Mouse (Mus musculus): ENCODE measurements around the gene Wdr38. TPM values are rescaled to one million over a fixed set of nuclear protein-coding genes. Genes with fewer than 3 reads are reported as not detected.

The Wdr38 gene
- polyA plus RNA-seq, 1 experiment from 2014 or later, result 1.8 TPM

DNA sequence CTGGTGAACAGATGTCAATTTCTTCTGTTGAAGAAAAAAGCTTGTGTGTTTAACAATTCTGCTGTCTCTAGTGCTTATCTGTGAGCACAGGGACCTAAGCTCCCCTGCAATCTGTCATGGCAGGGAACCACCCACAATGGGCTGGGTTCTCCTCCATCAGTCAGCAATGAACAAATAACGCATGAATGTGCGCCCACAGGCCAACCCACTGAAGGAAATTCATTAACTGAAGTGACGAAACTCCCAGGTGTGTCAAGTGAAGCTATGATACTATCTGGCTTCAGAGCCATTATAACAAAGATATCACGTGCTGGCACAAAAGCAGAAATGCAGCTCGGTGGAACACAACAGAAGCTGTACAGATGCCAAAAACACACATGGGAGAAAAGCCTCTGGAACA is 27.2 kb upstream of the Wdr38 start:
- Histone ChIP-seq H3K36me3 (ENCODE audit: control insufficient read depth, insufficient read depth, low read length) (no peaks in the 10 kb centered on the region), H3K4me2 (ENCODE audit: low read length) (no peak overlapping the region), H3K4me3 (ENCODE audit: low read depth, low read length) (no peak overlapping the region), H3K27ac (ENCODE audit: low read length) (no peak overlapping the region), H3K9me3 (replicated peaks; ENCODE audit: control insufficient read depth, low read length, poor library complexity, severe bottlenecking) (no peaks in the 10 kb centered on the region), H3K27me3 (ENCODE audit: control insufficient read depth, insufficient read depth, low read depth, low read length) (no peaks in the 10 kb centered on the region), H3K4me1 (ENCODE audit: control insufficient read depth, insufficient read depth, low read length) (no peaks in the 10 kb centered on the region), H3K9ac (ENCODE audit: low read depth, low read length) (no peak overlapping the region)
- 83% methylated on average over 5 of the region's 5 CpGs for WGBS
- ATAC-seq, result no peak

DNA sequence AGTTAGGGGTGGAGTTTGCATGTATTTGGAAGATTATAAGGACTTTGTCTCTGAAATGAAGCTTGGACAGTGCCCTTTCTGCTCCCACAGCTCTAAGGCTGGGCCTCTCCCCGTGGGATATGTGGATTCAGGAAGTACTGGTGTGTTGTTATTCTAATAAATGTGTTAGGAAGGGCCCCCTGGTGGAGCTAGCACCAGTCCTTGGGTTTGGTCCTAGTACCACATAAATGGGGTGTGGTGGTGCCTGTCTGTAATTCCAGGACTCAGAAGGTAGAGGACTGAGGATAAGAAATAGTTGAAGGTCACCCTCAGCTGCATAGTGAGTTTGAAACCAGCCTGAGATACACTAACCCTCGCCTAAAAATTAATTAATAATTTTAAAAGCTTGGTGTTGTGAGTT is 24.1 kb upstream of the Wdr38 start:
- Histone ChIP-seq H3K4me3 (ENCODE audit: low read depth, low read length) (no peak overlapping the region), H3K4me1 (ENCODE audit: control insufficient read depth, insufficient read depth, low read length) (no peaks in the 10 kb centered on the region), H3K27me3 (ENCODE audit: control insufficient read depth, insufficient read depth, low read depth, low read length) (no peaks in the 10 kb centered on the region), H3K9ac (ENCODE audit: low read depth, low read length) (no peak overlapping the region), H3K4me2 (ENCODE audit: low read length) (no peak overlapping the region), H3K27ac (ENCODE audit: low read length) (no peak overlapping the region), H3K36me3 (ENCODE audit: control insufficient read depth, insufficient read depth, low read length) (no peaks in the 10 kb centered on the region), H3K9me3 (replicated peaks; ENCODE audit: control insufficient read depth, low read length, poor library complexity, severe bottlenecking) (no peaks in the 10 kb centered on the region)
- no peak for ATAC-seq
- 28% methylated on average over 2 of the region's 2 CpGs for WGBS

DNA sequence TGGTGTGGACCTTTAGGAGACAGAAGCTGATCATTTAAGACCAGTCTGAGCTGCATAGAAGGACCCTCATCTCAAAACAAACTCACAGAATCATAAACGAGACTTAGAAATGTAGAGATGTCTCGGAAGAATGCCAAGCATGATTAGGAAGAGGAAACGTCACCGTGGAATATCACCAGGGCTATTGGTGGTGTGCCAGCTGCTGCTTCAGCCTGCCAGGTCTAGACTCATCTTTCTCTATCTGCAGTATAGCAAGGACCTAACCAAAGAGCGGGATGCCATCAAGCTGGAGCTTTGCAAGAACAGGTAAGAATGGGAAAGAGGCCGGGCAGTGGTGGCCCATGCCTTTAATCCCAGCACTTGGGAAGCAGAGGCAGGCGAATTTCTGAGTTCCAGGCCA is 23.6 kb upstream of the Wdr38 start:
- WGBS, result 78% methylated on average over 7 of the region's 7 CpGs
- H3K9me3 ChIP-seq (replicated peaks; ENCODE audit: control insufficient read depth, low read length, poor library complexity, severe bottlenecking), result no peaks in the 10 kb centered on the region
- no peaks in the 10 kb centered on the region for H3K4me1 ChIP-seq (ENCODE audit: control insufficient read depth, insufficient read depth, low read length)
- no peak for ATAC-seq
- H3K27me3 ChIP-seq (ENCODE audit: control insufficient read depth, insufficient read depth, low read depth, low read length), result no peaks in the 10 kb centered on the region
- no peak overlapping the region for H3K4me2 ChIP-seq (ENCODE audit: low read length)
- no peak overlapping the region for H3K4me3 ChIP-seq (ENCODE audit: low read depth, low read length)
- H3K27ac ChIP-seq (ENCODE audit: low read length), result no peak overlapping the region
- no peak overlapping the region for H3K9ac ChIP-seq (ENCODE audit: low read depth, low read length)
- H3K36me3 ChIP-seq (ENCODE audit: control insufficient read depth, insufficient read depth, low read length), result no peaks in the 10 kb centered on the region

DNA sequence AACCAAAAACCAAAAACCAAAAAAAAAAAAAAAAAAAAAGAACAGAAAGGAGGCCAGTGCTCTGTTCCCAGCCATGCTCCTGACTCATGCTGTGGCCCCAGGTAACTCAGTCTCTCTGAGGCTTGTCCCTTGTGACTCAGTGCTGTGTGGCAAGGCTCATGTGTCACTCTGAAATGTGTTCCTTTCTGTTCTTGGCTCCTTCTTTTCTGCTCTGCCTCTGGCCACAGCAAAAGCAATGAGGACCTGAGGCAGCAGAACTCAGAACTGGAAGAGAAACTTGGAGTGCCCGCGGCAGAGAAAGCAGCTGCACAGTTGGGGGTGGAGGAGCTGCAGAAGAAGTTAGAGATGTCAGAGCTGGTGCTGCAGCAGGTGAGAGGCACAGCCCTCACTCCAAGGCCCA is 23.1 kb upstream of the Wdr38 start:
- no peaks in the 10 kb centered on the region for H3K9me3 ChIP-seq (replicated peaks; ENCODE audit: control insufficient read depth, low read length, poor library complexity, severe bottlenecking)
- H3K4me3 ChIP-seq (ENCODE audit: low read depth, low read length), result no peak overlapping the region
- 46% methylated on average over 2 of the region's 2 CpGs for WGBS
- H3K36me3 ChIP-seq (ENCODE audit: control insufficient read depth, insufficient read depth, low read length), result no peaks in the 10 kb centered on the region
- H3K4me2 ChIP-seq (ENCODE audit: low read length), result no peak overlapping the region
- H3K27me3 ChIP-seq (ENCODE audit: control insufficient read depth, insufficient read depth, low read depth, low read length), result no peaks in the 10 kb centered on the region
- ATAC-seq, result no peak
- H3K4me1 ChIP-seq (ENCODE audit: control insufficient read depth, insufficient read depth, low read length), result no peaks in the 10 kb centered on the region
- no peak overlapping the region for H3K9ac ChIP-seq (ENCODE audit: low read depth, low read length)
- H3K27ac ChIP-seq (ENCODE audit: low read length), result no peak overlapping the region

DNA sequence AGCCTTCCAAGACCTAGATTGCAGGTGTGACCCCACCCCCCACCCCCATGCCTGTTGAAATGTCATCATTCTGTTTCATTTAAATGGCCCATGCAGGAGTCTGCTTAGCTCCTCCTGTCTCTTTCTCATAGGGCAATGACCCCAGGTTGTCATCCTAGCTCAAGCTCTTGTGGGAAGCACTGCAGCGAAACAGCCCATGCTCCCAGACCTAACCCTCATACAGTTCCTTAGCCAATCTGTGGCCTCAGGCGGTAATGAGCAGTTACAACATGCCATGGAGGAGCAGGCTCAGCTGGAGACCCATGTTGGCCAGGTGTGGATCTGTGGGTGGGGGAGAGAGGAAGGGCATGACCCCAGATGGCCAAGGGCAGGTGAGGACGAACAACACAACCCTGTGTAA is 22.1 kb upstream of the Wdr38 start:
- Histone ChIP-seq H3K4me3 (ENCODE audit: low read depth, low read length) (no peak overlapping the region), H3K4me1 (ENCODE audit: control insufficient read depth, insufficient read depth, low read length) (no peaks in the 10 kb centered on the region), H3K4me2 (ENCODE audit: low read length) (no peak overlapping the region), H3K9me3 (replicated peaks; ENCODE audit: control insufficient read depth, low read length, poor library complexity, severe bottlenecking) (no peaks in the 10 kb centered on the region), H3K27ac (ENCODE audit: low read length) (no peak overlapping the region), H3K27me3 (ENCODE audit: control insufficient read depth, insufficient read depth, low read depth, low read length) (no peaks in the 10 kb centered on the region), H3K9ac (ENCODE audit: low read depth, low read length) (no peak overlapping the region), H3K36me3 (ENCODE audit: control insufficient read depth, insufficient read depth, low read length) (no peaks in the 10 kb centered on the region)
- ATAC-seq, result no peak
- 94% methylated on average over 3 of the region's 3 CpGs for whole genome bisulfite sequencing

DNA sequence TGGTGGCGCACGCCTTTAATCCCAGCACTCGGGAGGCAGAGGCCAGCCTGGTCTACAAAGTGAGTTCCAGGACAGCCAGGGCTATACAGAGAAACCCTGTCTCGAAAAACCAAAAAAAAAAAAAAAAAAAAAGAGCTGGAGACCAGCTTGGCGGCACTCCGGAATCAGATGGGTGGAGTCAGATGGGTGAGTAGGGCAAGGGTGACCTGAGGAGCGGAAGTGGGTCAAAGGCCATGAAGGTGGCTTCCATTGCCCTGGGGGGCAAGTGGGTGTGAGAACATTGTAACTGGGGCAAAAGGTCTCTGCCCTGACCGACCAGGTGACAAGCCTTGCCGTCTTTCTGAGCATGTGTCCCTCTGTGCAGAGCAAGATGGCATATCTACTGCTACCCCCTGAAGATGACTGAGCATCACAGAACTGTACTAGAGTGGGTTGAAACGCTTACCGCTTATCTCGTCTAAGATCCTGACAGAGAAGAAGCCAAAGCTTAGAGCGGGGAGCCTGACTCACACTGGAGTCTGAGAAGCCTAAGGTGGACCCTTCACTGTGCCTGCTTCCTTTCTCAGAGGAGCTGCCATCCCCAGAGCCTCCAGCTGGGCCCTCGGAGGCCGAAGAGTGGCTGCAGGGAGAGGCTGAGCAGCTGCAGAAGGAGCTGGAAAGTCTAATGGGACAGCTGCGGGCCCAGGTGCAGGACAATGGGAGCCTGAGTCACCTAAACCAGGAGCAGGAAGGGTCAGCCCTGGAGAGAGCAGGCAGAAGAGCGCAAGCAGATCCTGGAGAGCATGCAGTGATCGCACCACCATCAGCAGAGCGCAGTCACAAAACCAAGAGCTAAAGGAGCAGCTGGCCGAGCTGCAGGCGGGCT is 21.1 kb upstream of the Wdr38 start:
- 82% methylated on average over 20 of the region's 21 CpGs for WGBS
- ATAC-seq, result no peak
- Histone ChIP-seq H3K27ac (ENCODE audit: low read length) (no peak overlapping the region), H3K9ac (ENCODE audit: low read depth, low read length) (no peak overlapping the region), H3K4me3 (ENCODE audit: low read depth, low read length) (no peak overlapping the region), H3K4me2 (ENCODE audit: low read length) (no peak overlapping the region), H3K4me1 (ENCODE audit: control insufficient read depth, insufficient read depth, low read length) (no peaks in the 10 kb centered on the region), H3K27me3 (ENCODE audit: control insufficient read depth, insufficient read depth, low read depth, low read length) (no peaks in the 10 kb centered on the region), H3K9me3 (replicated peaks; ENCODE audit: control insufficient read depth, low read length, poor library complexity, severe bottlenecking) (no peaks in the 10 kb centered on the region), H3K36me3 (ENCODE audit: control insufficient read depth, insufficient read depth, low read length) (no peaks in the 10 kb centered on the region)

DNA sequence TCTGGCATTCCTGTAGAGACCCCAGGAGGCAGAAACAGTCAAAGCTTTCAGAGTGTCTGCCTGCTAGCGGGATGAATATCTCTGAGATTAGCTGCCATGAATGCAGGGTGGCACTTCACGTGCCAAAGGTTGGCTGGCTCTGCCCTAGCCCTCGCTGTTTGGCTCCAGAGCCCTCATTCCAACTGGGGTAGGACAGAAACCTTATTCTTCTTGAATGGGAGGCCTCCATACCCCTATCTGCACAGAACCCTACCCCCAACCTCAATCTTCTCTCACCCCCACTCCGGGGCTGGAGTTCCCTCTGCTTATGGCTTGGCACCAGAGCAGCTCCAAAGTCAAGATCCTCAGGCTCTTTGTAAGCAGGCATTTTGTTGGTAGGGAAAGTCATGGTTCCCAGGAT is 19.4 kb upstream of the Wdr38 start:
- H3K4me1 ChIP-seq (ENCODE audit: control insufficient read depth, insufficient read depth, low read length), result no peaks in the 10 kb centered on the region
- no peak overlapping the region for H3K9ac ChIP-seq (ENCODE audit: low read depth, low read length)
- H3K27me3 ChIP-seq (ENCODE audit: control insufficient read depth, insufficient read depth, low read depth, low read length), result no peaks in the 10 kb centered on the region
- no peak overlapping the region for H3K27ac ChIP-seq (ENCODE audit: low read length)
- H3K36me3 ChIP-seq (ENCODE audit: control insufficient read depth, insufficient read depth, low read length), result no peaks in the 10 kb centered on the region
- no peak overlapping the region for H3K4me2 ChIP-seq (ENCODE audit: low read length)
- H3K9me3 ChIP-seq (replicated peaks; ENCODE audit: control insufficient read depth, low read length, poor library complexity, severe bottlenecking), result no peaks in the 10 kb centered on the region
- no peak overlapping the region for H3K4me3 ChIP-seq (ENCODE audit: low read depth, low read length)
- 69% methylated on average over 4 of the region's 4 CpGs for WGBS
- ATAC-seq, result no peak

DNA sequence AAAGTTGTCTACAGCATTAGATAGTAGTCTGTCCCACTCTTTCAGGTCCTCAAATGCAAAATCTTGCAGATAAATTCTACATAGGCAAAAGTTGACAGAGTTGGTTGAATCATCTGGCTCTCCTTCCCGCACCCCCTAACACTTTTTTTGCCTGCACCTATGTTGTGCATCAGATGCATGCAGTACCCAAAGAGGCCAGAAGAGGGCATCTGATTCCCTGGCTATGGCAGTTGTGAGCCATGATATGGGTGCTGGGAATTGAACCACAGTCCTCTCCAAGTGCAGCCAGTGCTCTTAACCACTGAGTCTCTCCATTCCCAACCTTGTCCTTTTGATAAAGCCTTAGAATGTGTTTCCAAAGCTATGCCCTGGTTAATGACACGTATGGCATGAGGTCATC is 13.8 kb upstream of the Wdr38 start:
- ATAC-seq, result no peak
- H3K9ac ChIP-seq (ENCODE audit: low read depth, low read length), result no peak overlapping the region
- H3K4me1 ChIP-seq (ENCODE audit: control insufficient read depth, insufficient read depth, low read length), result no peaks in the 10 kb centered on the region
- H3K9me3 ChIP-seq (replicated peaks; ENCODE audit: control insufficient read depth, low read length, poor library complexity, severe bottlenecking), result no peaks in the 10 kb centered on the region
- H3K4me2 ChIP-seq (ENCODE audit: low read length), result no peak overlapping the region
- H3K36me3 ChIP-seq (ENCODE audit: control insufficient read depth, insufficient read depth, low read length), result no peaks in the 10 kb centered on the region
- H3K27me3 ChIP-seq (ENCODE audit: control insufficient read depth, insufficient read depth, low read depth, low read length), result no peaks in the 10 kb centered on the region
- H3K4me3 ChIP-seq (ENCODE audit: low read depth, low read length), result no peak overlapping the region
- H3K27ac ChIP-seq (ENCODE audit: low read length), result no peak overlapping the region
- 98% methylated on average over 2 of the region's 2 CpGs for WGBS

DNA sequence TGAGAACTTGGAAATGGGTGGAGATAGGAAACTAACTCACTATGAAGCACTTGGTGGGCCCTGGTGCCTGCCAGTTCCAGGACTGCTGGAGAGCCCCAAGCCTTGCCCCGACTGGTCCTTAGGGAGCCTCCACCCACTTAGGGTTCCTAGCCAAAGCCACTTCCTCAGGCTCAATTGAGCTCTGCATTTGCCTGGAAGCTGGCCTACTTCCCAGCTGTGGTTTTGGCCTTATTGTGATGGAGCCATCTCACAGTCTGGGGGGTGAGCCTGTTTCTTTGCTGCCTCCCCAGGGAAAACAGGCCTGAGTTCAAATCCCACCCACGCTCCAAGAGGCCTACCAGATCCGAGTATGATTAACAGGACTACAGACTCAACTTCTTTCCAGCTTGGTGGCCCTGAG is 10.7 kb upstream of the Wdr38 start:
- no peaks in the 10 kb centered on the region for H3K36me3 ChIP-seq (ENCODE audit: control insufficient read depth, insufficient read depth, low read length)
- H3K4me3 ChIP-seq (ENCODE audit: low read depth, low read length), result no peak overlapping the region
- H3K27ac ChIP-seq (ENCODE audit: low read length), result no peak overlapping the region
- WGBS, result 90% methylated on average over 3 of the region's 3 CpGs
- H3K4me1 ChIP-seq (ENCODE audit: control insufficient read depth, insufficient read depth, low read length), result no peaks in the 10 kb centered on the region
- H3K4me2 ChIP-seq (ENCODE audit: low read length), result no peak overlapping the region
- no peak for ATAC-seq
- no peak overlapping the region for H3K9ac ChIP-seq (ENCODE audit: low read depth, low read length)
- no peaks in the 10 kb centered on the region for H3K9me3 ChIP-seq (replicated peaks; ENCODE audit: control insufficient read depth, low read length, poor library complexity, severe bottlenecking)
- no peaks in the 10 kb centered on the region for H3K27me3 ChIP-seq (ENCODE audit: control insufficient read depth, insufficient read depth, low read depth, low read length)

Data from midbrain, embryonic 16.5 days (tissue).